9 mouse cellular contexts compared by ENCODE assay signal in genomic region chr17:28009066-28009715, GRCm38 (mm10).
DNase-seq lines count a peak whose midpoint lies in the region; ATAC-seq and TF ChIP-seq lines count a peak whose summit lies in the region.
"Had no signal": no experiment of that assay in that cellular context is flagged by ENCODE, and none has a peak within 500 bp of the region (broad histone marks: within the 10 kb centered on the region; RNA-seq: fewer than 3 reads in every experiment).

No protein-coding gene starts in this region.

- DNase-seq in left cerebral cortex, adult 2 months (ENCODE audit: extremely low spot score in 1 of 2, low spot score in 2 of 2) = no peak
- DNase-seq in left cerebral cortex, postnatal 10 days (ENCODE audit: extremely low spot score in 1 of 2, low spot score in 2 of 2) = no peak
- no peak for DNase-seq in heart, postnatal 0 days (ENCODE audit: low spot score)
- DNase-seq in adrenal gland, adult 8-10 months = no peak
- DNase-seq in testis, postnatal 14 days (ENCODE audit: low spot score) = no peak

- H3K9ac ChIP-seq in embryonic facial prominence, embryonic 12.5 days = 0 out of 2 replicates have a peak overlapping the region, but pooled peaks have one; percentile 24
- H3K9ac ChIP-seq in heart, postnatal 0 days (replicated peaks; ENCODE audit: low read depth, low read length) = peak overlapping the region; percentile 75
- H3K9ac ChIP-seq in liver, embryonic 16.5 days (ENCODE audit: low read depth, low read length) = peak overlapping the region; percentile 47; the same call in 1 of the 2 replicates

- H3K4me2 ChIP-seq in embryonic facial prominence, embryonic 12.5 days (replicated peaks) = peak overlapping the region; percentile 35; the same call in 1 of the 2 replicates
- peak overlapping the region; percentile 80 for H3K4me2 ChIP-seq in heart, postnatal 0 days (ENCODE audit: low read depth, low read length)
- H3K4me2 ChIP-seq in liver, embryonic 16.5 days (ENCODE audit: low read depth, low read length) = peak overlapping the region; percentile 61

- H3K9me3 ChIP-seq in embryonic facial prominence, embryonic 12.5 days = no peaks in the 10 kb centered on the region
- H3K9me3 ChIP-seq in heart, postnatal 0 days (replicated peaks; ENCODE audit: control insufficient read depth, low read length) = no peaks in the 10 kb centered on the region
- no peaks in the 10 kb centered on the region for H3K9me3 ChIP-seq in liver, embryonic 16.5 days (replicated peaks; ENCODE audit: control insufficient read depth, low read length)

- TF ChIP-seq EP300 in heart, postnatal 0 days (IDR thresholded peaks at IDR 0.05; ENCODE audit: low read depth) = no peak

- H3K36me3 ChIP-seq in embryonic facial prominence, embryonic 12.5 days = peaks cover 15% of the 10 kb centered on the region
- no peaks in the 10 kb centered on the region; the same call in 1 of the 2 replicates for H3K36me3 ChIP-seq in heart, postnatal 0 days (replicated peaks; ENCODE audit: control insufficient read depth, insufficient read depth, low read length)
- H3K36me3 ChIP-seq in liver, embryonic 16.5 days (ENCODE audit: control insufficient read depth, insufficient read depth) = no peaks in the 10 kb centered on the region

- H3K27me3 ChIP-seq in embryonic facial prominence, embryonic 12.5 days = no peaks in the 10 kb centered on the region
- no peaks in the 10 kb centered on the region for H3K27me3 ChIP-seq in heart, postnatal 0 days (ENCODE audit: control insufficient read depth, insufficient read depth, low read length)
- H3K27me3 ChIP-seq in liver, embryonic 16.5 days (ENCODE audit: control insufficient read depth, insufficient read depth, low read depth, low read length) = no peaks in the 10 kb centered on the region
- H3K27me3 ChIP-seq: Patski had no signal

- 80% methylated on average over 10 of the region's 10 CpGs for WGBS in embryonic facial prominence, embryonic 12.5 days
- 69% methylated on average over 10 of the region's 10 CpGs for WGBS in heart, postnatal 0 days
- WGBS in liver, embryonic 16.5 days (ENCODE audit: insufficient replicate concordance) = 43% methylated on average over 10 of the region's 10 CpGs

- H3K27ac ChIP-seq in left cerebral cortex, adult 2 months = peak overlapping the region; percentile 74
- no peak overlapping the region for H3K27ac ChIP-seq in embryonic facial prominence, embryonic 12.5 days
- peak overlapping the region; percentile 96 for H3K27ac ChIP-seq in heart, postnatal 0 days (ENCODE audit: low read depth)
- no peak overlapping the region for H3K27ac ChIP-seq in liver, embryonic 16.5 days (ENCODE audit: low read length)

- H3K4me3 ChIP-seq in left cerebral cortex, adult 2 months = peak overlapping the region; percentile 40
- no peak overlapping the region for H3K4me3 ChIP-seq in embryonic facial prominence, embryonic 12.5 days
- peak overlapping the region; percentile 52 for H3K4me3 ChIP-seq in heart, postnatal 0 days (ENCODE audit: low read depth, low read length)
- peak overlapping the region; percentile 49 for H3K4me3 ChIP-seq in liver, embryonic 16.5 days (ENCODE audit: low read depth, low read length)

- peaks cover 62% of the 10 kb centered on the region for H3K4me1 ChIP-seq in embryonic facial prominence, embryonic 12.5 days
- peaks cover 59% of the 10 kb centered on the region for H3K4me1 ChIP-seq in heart, postnatal 0 days (ENCODE audit: control insufficient read depth, insufficient read depth)
- H3K4me1 ChIP-seq in liver, embryonic 16.5 days (ENCODE audit: control insufficient read depth, low read depth, low read length) = peaks cover 47% of the 10 kb centered on the region

- intact Hi-C loops in left cerebral cortex, adult 2 months (cut with DNase I) = loop anchor here (2.0 to 5.0 kb wide), 2 partner anchors 22 to 33 kb away; no protein-coding TSS in a partner anchor
- intact Hi-C loops in left cerebral cortex, postnatal 10 days (cut with DNase I) = no loop called here

- ATAC-seq in embryonic facial prominence, embryonic 12.5 days (ENCODE audit: insufficient number of reproducible peaks, insufficient read depth, low FRiP score, low TSS enrichment) = no peak
- ATAC-seq in heart, postnatal 0 days (ENCODE audit: insufficient read depth, low read depth) = no peak
- no peak for ATAC-seq in liver, embryonic 16.5 days (ENCODE audit: low read depth)
- no peak for ATAC-seq in megakaryocyte progenitor cell, adult 5-6 weeks (replicated peaks; ENCODE audit: poor library complexity)
- ATAC-seq: Patski had no signal

- TF ChIP-seq CTCF in left cerebral cortex, adult 2 months (IDR thresholded peaks at IDR 0.05) = no peak
- no peak for TF ChIP-seq CTCF in heart, postnatal 0 days (IDR thresholded peaks at IDR 0.05; ENCODE audit: low read depth)

Comparison
In these comparisons a context has a peak if more than half of its experiments do, and no peak if none do; other contexts are left out.
1. H3K27ac ChIP-seq: peak in left cerebral cortex, adult 2 months (single experiment) and heart, postnatal 0 days (single experiment); none in embryonic facial prominence, embryonic 12.5 days (single experiment) and liver, embryonic 16.5 days (single experiment).
2. H3K9ac ChIP-seq: peak in every context shown above with its lines; median percentile 75 in heart, postnatal 0 days; 47 in liver, embryonic 16.5 days; 24 in embryonic facial prominence, embryonic 12.5 days.
3. Peak in every context shown above with its lines, with median percentiles within 50 percentile points of each other: H3K4me2 ChIP-seq.